Mouse (Mus musculus): ENCODE measurements around the gene Spata13. TPM values are rescaled to one million over a fixed set of nuclear protein-coding genes. Genes with fewer than 3 reads are reported as not detected.

Spata13 gene
- total and polyA plus RNA-seq, 3 experiments = 0.39 to 1.5 TPM; not detected in 1

DNA sequence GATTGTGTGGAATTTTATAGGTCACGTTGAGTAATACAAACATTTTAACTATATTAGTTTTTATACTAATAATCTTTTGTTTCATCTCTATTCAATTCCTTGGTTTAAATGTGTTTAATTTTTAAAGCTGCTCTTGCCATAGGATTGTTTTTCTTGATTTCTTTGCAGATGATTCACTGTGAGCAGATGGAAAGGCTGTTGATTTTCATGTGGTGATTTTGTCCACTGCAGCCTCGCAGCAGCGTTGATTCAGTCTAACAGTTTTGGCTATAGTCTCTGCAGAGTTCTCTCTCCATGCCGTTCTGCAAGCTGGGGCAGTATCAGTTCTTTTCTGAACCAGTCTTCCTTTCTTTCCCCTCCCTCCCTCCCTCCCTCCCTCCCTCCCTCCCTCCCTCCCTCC, 41.9 kb downstream of the Spata13 start:
- no peaks in the 10 kb centered on the region for H3K9me3 ChIP-seq (replicated peaks; ENCODE audit: insufficient read depth, low read length)
- TF ChIP-seq TAL1 (IDR thresholded peaks at IDR 0.05; ENCODE audit: low read length) = no peak
- TF ChIP-seq POLR2AphosphoS5 (IDR thresholded peaks at IDR 0.05; ENCODE audit: borderline replicate concordance, low read depth, low read length) = no peak
- TF ChIP-seq NRF1 (IDR thresholded peaks at IDR 0.05; ENCODE audit: insufficient read depth, low read depth, low read length, poor library complexity, severe bottlenecking) = no peak

DNA sequence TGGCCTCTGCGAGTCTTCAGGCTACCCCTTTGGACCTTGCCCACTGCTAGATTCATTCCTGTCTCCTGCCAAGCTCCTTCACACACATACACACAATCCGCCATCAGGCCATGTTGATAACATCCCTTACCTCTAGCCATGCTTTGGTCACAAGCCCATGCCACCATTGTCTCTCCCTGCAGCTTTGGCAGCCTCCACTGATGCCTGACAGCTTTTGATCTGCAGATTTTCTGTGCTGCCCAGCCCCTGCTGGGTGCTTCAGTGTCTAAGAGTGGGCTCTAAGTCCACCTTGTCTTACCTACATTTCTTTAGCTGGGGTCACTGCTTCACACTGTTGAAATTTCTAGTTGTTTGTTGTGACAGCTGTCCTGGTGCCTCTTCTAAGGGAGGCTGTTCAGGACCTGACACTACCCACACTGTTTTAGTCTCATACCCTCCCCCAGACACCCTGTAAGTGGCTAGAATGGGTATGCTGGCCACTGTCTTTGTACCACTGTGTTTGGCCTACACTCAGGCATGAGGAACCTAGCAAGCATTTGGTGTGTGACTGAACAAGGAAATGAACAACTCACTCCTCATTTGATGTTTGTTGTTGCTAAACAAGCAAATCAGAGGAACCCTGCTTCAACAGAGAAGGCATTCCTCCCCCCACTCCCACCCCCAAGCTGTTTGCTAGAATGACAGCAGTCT, 43.0 kb downstream of the Spata13 start:
- Histone ChIP-seq H3K36me3 (ENCODE audit: control insufficient read depth in 1 of 2, insufficient read depth in 2 of 2, low read length in 2 of 2) (peaks cover 0 to under 1% of the 10 kb centered on the region in 2 experiments; a peak in 1 of 4 replicates), H3K27ac (ENCODE audit: control insufficient read depth, low read depth, low read length) (no peak overlapping the region), H3K4me1 (ENCODE audit: control insufficient read depth in 1 of 2, insufficient read depth in 2 of 2, low read length in 2 of 2) (peaks cover 0 to 3% of the 10 kb centered on the region in 2 experiments; a peak in 3 of 4 replicates), H3K27me3 (ENCODE audit: control insufficient read depth in 1 of 2, insufficient read depth in 2 of 2, low read length in 2 of 2) (no peaks in the 10 kb centered on the region), H3K9ac (ENCODE audit: control insufficient read depth, low read depth, low read length, poor library complexity, severe bottlenecking) (no peak overlapping the region), H3K9me3 (replicated peaks; ENCODE audit: insufficient read depth, low read length) (no peaks in the 10 kb centered on the region), H3K4me3 (ENCODE audit: control insufficient read depth in 1 of 2, insufficient read depth in 1 of 2, low read depth in 2 of 2, low read length in 2 of 2) (no peak overlapping the region), H3K79me2 (ENCODE audit: control insufficient read depth, insufficient read depth, low read length, poor library complexity) (no peaks in the 10 kb centered on the region)
- no peak for DNase-seq (ENCODE audit: low read depth, low spot score)
- TF ChIP-seq SIN3A (IDR thresholded peaks at IDR 0.05; ENCODE audit: low read length) (no peak), JUND (IDR thresholded peaks at IDR 0.05; ENCODE audit: low read depth, low read length) (no peak), POLR2AphosphoS5 (IDR thresholded peaks at IDR 0.05; ENCODE audit: borderline replicate concordance, low read depth, low read length) (no peak), MYB (IDR thresholded peaks at IDR 0.05; ENCODE audit: low read depth, low read length) (no peak), ETS1 (IDR thresholded peaks at IDR 0.05; ENCODE audit: low read depth, low read length) (no peak), EP300 (IDR thresholded peaks at IDR 0.05; ENCODE audit: low read depth in 1 of 2, low read length in 2 of 2) (no peak), UBTF (IDR thresholded peaks at IDR 0.05; ENCODE audit: borderline replicate concordance, insufficient read depth, low read depth, low read length) (no peak), HCFC1 (IDR thresholded peaks at IDR 0.05; ENCODE audit: low read depth, low read length) (no peak), MXI1 (IDR thresholded peaks at IDR 0.05; ENCODE audit: low read depth, low read length) (no peak), TBP (IDR thresholded peaks at IDR 0.05; ENCODE audit: low read depth, low read length) (no peak), CTCF (IDR thresholded peaks at IDR 0.05 in 2 of 3, conservative IDR thresholded peaks at IDR 0.05 in 1 of 3; ENCODE audit: control insufficient read depth in 1 of 3, insufficient read depth in 1 of 3, low read depth in 2 of 3, low read length in 3 of 3, poor library complexity in 1 of 3, severe bottlenecking in 1 of 3) (no peak), ELF1 (IDR thresholded peaks at IDR 0.05; ENCODE audit: low read depth, low read length) (no peak), RCOR1 (IDR thresholded peaks at IDR 0.05; ENCODE audit: low read depth, low read length) (no peak)

More for the DNA sequence above, 41.9 kb downstream of the Spata13 start:
- no peak overlapping the region for H3K9ac ChIP-seq (ENCODE audit: control insufficient read depth, low read depth, low read length, poor library complexity, severe bottlenecking)
- H3K4me3 ChIP-seq (ENCODE audit: control insufficient read depth in 1 of 2, insufficient read depth in 1 of 2, low read depth in 2 of 2, low read length in 2 of 2) = no peak overlapping the region
- no peak overlapping the region for H3K27ac ChIP-seq (ENCODE audit: control insufficient read depth, low read depth, low read length)
- H3K36me3 ChIP-seq (ENCODE audit: control insufficient read depth in 1 of 2, insufficient read depth in 2 of 2, low read length in 2 of 2) = no peaks in the 10 kb centered on the region
- no peaks in the 10 kb centered on the region; a peak in 2 of 4 replicates for H3K4me1 ChIP-seq (ENCODE audit: control insufficient read depth in 1 of 2, insufficient read depth in 2 of 2, low read length in 2 of 2)
- H3K27me3 ChIP-seq (ENCODE audit: control insufficient read depth in 1 of 2, insufficient read depth in 2 of 2, low read length in 2 of 2) = no peaks in the 10 kb centered on the region
- DNase-seq (ENCODE audit: low read depth, low spot score) = no peak
- no peaks in the 10 kb centered on the region for H3K79me2 ChIP-seq (ENCODE audit: control insufficient read depth, insufficient read depth, low read length, poor library complexity)

Data from MEL (cell line).